Mouse (Mus musculus): ENCODE results near the gene Hist1h2br.
A peak's percentile ranks its signal among the peaks of the same experiment; 100 is the strongest.
"Not testable (repeated sequence)": the region's sequence is repeated elsewhere in the genome, so short reads cannot be mapped to it uniquely, and the experiment has no call there.

Hist1h2br gene

DNA sequence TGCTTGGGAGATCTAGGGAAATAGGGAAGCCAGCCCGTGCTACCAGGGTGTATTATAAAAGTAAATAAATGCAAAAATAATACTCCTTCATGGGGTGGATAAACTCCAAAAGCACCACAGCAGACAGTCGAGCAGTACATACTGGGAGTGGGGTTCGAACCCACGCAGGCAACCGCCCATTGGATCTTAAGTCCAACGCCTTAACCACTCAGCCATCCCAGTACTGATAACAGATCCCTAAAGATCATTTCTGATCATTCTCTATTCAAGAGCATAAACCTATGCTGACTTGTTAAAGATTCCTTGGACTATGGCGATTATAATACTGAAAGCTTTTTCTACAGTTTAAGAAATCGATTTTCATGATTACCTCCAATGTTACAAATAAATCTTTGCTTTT, 14.3 kb downstream of the Hist1h2br start:
- no peak for DNase-seq

DNA sequence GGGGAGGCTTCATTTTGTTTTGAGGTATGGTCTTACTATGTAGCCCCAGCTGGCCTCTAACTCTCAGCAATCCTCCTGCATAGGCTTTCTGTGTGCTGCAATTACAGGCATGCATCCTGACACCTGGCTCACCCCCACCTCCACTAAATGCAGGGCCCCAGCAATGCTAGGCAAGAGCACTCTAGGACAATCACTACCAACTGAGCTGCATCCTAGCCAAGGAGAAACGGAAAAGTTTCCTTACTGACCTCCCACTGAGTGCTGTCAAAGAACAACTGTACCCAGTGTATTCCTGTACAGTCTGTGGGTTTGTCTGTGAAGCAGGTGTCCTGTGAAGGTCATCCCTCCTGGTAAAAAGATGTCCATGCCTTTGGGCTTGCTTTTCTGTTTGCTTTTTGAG, 17.2 kb downstream of the Hist1h2br start:
- not testable (repeated sequence) for DNase-seq

- peak in 1 of 2 experiments; percentile 4 for DNase-seq
These were observed 18.8 kb downstream of the Hist1h2br start for GRCm38 (mm10) chr13:21852215-21852945.

DNA sequence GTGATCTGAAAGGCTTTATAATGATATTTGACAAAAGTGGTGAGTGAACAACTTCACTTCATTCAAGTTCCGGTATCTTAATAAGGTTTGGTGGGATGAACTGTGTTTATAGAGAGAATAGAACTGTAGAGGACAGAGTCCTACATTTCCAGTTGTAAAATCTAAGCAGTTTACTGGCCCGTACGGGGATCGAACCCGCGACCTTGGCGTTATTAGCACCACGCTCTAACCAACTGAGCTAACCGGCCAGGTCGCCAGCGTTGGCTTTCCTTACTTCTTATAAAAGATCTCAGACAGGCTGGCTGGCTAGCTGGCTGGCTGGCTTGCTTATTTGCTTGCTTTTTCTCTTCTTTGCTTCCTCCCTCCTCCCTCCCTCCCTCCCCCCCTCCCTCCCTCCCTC, 21.6 kb downstream of the Hist1h2br start:
- peak; percentile 84 for DNase-seq

DNA sequence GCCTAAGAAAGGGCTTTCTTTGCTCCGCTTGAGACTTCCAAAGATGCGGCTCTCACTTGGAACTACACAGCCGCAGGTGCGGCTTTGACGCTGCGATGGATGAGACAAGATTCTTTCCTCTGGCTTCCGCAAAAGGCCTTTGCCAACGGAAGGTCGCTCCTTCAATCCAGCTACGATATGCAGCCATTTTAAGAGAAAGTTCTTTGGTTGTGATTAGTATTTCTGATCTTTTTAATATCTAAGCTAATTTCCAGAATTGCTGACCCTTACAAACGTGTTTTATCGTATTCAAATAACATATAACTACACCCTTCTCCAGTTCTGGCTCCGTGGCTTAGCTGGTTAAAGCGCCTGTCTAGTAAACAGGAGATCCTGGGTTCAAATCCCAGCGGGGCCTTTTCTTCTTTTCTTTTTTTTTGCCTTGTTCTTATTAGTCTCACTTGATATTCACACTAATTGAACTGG, 22.2 kb downstream of the Hist1h2br start:
- DNase-seq: peak; percentile 44 to 49

DNA sequence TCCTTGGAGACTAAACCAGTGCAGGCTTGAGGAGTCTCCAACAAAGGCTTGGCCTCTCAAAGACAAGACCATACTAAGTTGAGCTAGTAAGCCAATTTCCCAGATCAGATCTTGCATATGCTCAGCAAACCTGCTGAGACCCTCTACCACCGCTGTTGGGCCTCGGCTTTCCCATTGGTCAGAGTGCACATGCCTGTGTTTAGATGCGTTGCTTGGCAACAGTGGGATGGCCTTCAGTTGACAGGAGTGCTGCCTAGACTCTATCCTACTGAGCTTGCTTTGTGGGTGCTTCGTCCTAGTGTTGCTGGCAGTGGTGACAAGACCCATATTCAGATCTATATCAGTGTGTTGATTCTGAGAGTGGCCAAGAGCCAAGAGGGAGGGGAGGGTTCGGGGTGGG, 28.1 kb downstream of the Hist1h2br start:
- no peak for DNase-seq

DNA sequence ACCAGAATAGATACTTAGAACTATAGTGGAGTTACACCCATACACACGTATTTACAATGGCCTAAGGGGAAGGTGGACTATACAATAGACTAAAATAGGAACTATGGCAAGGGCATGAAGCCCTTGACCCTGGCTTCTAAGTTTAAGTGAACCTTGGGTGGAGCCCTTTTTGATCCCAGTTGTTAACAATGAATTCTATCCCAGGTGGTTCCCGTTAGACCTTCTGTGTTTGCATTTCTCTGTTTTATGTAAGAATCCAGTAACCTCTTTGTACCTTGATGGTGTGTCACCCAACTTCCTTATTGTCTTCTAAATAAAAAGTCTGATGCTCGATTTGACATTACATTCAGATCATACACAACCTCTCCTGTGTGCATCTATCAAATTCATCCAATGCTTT, 32.0 kb downstream of the Hist1h2br start:
- DNase-seq: not testable (repeated sequence)

- no peak for DNase-seq
These were observed 47.2 kb downstream of the Hist1h2br start for GRCm38 (mm10) chr13:21880735-21881134.

- peak; percentile 33 to 36 for DNase-seq
These were observed 48.5 kb downstream of the Hist1h2br start for GRCm38 (mm10) chr13:21881878-21882669.

GRCm38 (mm10) chr13:21882760-21883405, 49.3 kb downstream of the Hist1h2br start:
- DNase-seq: peak; percentile 26 to 28

- no peak for DNase-seq
These were observed 49.9 kb downstream of the Hist1h2br start for GRCm38 (mm10) chr13:21883407-21883806.

DNA sequence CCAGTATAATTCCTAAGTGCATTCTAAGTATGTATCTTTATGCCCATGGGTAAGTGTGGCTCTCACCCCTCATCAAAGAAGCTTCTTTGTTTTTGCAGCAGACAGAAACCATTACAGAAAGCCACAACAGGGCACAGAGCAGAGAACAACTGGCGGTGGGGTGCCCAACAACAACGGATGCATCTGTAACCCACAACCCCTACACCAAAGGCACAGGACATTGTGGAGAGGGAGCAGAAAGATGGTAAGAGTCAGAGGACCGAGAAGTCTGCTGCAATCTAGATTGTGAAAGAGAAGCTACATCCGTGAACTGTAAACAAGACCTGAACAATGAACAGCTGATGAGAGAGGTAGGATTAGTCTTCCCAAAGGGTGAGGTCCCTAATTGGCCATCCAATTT, 51.0 kb downstream of the Hist1h2br start:
- no peak for DNase-seq
